Mouse (Mus musculus) cerebellum, adult 9-10 months (tissue): ENCODE data around the gene Nlrc5.

Experiments used
- DNase-seq: peaks from one replicate; pipeline ENCODE4 v3.0.0; 2022

Gene Nlrc5

DNA sequence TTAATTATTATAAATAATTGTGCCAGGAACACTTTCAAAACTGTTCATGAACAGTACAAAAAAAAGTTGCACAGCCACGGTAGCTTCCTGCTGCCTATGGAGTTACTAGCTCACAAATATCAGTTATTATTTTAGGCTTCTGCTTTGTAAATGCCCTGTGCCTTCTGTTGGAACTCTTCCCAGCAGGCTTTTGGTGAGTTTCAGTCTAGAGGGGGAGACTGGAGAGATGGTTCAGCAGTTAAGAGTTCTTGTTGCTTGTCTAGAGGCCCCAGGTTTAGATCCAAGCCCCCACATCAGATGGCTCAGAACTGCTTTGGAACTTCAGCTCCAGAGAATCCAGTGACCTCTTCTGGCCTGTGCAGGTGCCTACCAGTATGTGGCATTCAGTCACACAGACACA, 37.1 kb downstream of the Nlrc5 start:
- no peak for DNase-seq

DNA sequence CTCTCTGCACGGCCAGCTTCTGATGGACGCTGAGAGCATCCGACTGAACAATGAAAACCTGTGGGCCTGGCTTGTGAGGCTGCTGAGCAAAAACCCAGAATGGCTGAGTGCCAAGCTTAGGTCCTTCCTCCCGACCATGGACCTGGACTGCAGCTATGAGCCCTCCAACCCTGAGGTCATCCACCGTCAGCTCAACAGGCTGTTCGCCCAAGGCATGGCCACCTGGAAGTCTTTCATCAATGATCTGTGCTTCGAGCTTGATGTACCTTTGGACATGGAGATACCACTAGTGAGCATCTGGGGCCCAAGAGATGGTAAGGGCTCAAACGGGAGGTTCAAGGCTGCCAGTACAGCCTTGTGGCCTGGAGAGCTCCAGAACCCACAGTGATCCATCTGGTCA, 38.6 kb downstream of the Nlrc5 start:
- DNase-seq: no peak

DNA sequence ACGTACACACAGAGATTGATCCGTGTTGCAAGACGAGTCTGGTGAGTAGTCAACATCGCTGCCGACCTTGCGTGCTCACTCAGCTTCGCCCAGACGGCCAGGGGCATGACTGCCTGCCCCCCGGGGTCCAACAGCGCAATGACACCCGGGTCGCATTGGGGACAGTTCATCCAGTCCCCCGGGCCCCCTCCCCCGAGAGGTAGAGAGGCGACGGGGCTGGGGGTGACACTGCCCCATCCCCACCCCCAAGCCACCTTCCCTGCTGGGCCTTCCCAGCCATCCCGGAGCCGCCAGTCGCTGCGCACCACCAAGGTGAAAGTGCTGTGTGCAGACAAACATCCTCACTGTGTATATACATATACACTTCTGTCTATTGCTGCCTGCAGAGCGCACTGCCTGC, 39.3 kb downstream of the Nlrc5 start:
- DNase-seq: no peak

DNA sequence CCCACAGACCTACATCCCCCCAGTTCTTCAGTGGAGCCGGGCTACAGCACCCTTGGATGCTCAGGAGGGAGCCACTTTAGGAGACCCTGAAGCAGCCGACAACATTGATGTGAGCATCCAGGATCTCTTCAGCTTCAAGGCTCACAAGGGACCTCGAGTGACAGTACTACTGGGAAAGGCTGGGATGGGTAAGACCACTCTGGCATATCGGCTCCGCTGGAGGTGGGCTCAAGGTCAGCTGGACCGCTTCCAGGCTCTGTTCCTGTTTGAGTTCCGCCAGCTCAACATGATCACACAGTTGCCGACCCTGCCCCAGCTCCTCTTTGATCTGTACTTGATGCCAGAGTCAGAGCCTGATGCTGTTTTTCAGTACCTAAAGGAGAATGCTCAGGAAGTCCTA, 41.6 kb downstream of the Nlrc5 start:
- DNase-seq: no peak

DNA sequence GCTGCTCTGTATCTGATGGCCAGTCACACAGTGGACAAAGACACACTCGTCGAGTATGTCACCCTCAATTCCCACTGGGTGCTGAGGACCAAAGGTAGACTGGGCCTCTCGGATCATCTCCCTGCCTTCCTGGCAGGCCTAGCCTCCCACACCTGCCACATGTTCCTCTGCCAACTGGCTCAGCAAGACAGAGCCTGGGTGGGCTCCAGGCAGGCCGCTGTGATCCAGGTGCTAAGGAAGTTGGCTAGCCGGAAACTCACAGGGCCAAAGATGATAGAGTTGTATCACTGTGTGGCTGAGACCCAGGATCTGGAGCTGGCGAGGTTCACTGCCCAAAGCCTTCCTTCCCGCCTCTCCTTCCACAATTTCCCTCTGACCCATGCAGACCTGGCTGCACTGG, 42.7 kb downstream of the Nlrc5 start:
- DNase-seq: no peak

DNA sequence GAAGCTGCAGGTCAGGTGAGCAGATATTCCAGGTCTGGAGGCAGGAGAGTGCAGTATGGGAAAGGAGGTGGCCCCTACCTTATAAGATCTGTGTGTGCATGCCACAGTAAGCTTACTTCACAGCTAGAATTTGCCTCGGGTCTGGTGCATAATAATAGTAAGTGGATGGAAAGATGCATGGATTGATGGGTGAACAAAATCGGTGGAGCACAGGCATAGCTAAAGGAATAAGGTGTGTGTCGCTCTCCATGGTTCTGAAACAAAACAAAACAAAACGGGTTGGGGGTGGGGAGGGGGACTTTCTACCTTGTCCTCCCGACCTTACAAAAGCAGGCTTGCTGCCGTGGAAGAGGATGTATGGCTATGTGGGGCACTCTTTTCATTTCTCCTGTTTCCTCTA, 47.9 kb downstream of the Nlrc5 start:
- no peak for DNase-seq

DNA sequence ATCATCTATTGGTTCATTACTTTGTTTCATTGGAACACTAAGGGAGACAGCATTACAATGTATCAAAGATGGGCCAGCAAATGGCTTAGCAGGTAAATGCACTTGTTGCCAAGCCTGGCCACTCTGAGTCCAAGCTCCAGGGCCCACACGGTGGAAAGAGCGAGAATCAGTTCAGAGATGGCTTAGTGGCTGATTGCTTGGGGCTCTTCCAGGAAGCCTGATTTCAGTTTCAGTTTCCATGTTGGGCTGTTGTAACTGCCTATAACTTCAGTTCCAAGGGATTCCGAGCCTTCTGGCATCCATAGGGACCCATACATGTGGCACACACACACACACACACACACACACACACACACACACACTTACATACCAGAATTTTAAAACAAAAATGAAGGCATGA, 51.1 kb downstream of the Nlrc5 start:
- no peak for DNase-seq

DNA sequence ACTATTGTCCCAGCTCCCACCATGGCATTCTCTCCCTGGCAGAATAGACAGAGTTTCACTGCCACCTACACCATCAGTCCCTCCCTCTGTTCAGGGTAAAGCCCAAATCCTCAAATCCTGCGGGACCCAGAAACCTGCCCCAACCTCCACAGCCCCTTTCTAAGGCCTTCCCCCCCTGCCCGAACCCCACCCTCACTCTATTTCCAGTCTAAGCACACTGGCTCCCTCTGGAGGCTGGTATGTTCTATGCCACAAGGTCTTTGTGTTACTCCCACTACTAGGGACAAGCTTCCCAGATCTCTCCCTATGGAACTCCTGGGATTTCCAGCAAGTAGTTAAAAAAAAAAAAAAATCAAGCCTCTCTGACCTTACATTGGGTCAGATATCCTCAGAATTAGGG, 51.7 kb downstream of the Nlrc5 start:
- no peak for DNase-seq

DNA sequence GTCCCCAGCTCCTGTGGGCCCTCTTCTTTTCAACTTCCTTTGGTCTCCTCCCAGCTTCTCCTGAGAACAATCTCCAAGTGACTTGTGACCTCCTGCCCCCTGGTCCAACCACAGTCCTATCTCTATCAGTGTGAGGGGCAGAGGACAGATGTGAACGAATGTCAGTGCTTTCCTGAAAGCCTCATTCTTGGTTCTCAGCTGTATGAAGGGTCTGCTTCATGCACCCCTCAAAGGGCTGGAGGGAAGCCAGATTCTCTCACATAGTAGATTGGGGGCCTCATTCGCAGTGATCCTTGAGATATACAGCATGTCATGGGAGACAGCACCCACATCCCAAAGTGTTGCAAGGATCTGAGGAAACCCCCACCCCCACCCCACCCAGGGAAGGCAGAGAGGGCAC, 53.9 kb downstream of the Nlrc5 start:
- no peak for DNase-seq

DNA sequence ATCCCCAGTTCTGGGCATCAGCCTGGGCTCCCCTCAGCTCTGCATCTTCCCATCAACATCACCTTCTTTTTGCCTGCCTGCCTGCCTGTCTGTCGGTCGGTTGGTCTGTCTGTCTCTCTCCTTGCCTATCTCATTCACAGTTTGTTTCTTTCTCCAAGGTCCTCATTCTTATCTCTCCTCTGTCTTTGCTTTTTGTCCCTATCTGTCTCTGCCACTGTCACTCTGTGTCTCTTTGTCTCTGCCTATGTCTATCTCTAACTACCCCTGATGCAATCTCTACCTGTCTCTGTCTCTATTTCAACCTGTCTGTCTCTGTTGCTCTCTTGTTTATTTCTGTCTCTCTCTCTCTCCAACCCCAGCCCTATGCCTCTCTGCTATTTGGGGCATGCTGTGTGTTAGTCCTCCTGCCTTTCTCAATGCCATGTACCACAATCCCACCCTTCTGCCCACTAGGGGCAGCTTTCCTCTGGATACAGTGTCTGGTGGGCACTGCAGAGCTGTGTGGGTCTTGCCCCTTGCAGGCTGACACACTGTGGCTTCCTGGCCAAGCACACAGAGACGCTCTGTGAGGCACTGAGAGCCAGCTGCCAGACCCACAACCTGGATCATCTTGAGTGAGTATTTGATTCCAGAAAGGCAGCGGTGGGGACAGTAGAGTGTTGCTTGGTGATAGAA, 55.8 kb downstream of the Nlrc5 start:
- DNase-seq: no peak

DNA sequence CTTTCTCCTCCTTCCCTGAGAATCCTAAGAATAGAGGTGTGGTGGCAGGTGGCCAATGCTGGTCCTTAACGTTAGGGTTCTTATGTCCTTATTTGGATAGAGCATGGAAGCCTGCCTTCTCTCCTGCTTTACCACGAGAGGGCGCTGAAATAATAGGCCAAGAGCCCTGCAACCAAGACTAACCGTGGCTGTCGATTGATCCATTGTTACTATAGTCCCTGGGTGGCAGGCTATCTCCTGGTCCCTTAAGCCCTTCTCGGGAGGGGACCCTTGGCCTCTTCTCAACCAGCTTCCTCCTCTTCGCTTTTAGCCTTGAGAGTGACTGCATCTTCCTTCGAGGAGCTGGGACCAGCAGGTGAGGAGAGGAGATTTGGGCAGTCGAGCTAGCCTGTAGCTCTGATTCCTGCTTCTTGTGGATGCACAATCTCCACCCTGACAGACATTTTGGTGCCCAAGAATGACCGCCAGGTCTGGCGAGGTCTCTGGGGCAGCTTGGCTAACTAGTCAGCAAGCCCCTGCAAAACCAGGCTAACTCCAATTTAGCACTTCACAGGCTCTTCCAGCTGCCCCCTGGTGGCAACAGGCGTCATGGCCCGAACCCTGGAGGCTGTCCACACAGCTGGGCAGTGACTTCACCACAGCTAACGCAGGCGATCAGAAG, 58.0 kb downstream of the Nlrc5 start:
- peak; percentile 53 for DNase-seq

DNA sequence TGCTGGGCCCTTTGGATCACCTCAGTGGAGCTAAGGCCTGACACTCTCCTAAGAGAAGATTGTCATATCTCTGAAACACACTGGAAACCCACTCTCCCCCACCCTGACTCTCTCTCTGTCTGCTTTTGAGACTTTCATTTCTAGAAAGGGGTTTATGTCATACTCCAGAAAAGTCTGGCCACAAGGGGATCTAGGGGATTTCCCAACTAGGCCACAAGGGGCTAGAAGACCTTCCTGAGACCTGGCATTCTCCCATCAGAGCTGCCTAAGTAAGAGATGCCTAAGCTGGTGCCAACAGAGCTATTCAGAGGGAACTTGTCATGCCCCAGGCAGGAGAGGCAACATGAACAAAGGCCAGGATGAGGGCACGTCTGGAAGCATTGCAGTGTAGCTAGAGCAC, 59.1 kb downstream of the Nlrc5 start:
- DNase-seq: no peak

DNA sequence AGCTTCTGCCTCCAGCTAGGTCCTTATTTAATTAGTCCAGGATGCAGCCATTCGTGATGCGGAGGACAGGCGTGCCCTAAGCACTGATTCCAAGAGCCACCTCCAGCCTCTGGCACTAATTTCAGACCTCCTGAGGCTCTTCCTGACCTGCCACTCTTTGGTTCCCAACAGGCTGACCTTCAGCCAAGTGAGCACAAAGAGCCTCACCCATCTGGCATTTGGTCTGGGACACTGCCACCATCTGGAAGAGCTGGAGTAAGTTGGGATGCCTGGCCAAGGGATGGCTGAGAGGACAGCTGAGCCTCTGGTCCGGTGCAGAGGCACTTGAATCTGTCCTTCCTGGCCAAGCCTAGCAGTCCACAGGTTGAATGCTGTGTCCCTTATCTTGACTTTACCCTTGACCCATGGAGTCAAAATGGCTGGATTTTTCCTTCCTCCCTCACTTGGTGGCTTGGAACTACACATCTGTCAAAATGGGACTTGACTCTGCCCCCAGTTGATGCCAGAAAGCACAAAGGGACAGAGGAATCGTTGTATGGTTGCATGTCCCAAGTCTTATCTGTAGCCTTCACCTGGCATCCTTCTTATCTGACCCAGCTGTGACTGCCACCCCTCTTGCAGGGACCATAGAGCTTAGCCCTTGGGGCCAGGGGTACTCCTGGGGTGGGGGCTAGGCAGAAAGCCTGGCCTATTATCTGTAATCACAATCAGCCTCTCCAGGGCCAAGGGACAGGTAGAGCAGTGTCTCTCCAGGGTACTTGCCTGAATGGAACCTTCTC, 81.5 kb downstream of the Nlrc5 start:
- DNase-seq: no peak

DNA sequence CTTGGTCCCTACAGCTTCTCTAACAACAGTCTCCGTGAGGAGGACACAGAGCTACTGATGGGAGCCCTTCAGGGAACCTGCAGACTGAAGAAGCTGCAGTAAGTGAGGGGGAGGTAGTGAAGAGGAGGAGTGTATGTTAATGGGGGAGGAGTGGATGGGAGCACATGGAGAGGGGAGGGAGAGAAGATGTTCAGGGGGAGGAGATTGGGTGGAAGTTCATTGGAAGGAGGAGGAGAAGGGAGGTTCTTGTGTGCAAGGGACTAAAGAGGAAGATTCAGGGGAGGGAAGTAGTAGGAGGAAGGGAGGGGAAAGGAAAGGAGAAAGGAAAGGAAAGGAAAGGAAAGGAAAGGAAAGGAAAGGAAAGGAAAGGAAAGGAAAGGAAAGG, 82.0 kb downstream of the Nlrc5 start:
- no peak for DNase-seq

DNA sequence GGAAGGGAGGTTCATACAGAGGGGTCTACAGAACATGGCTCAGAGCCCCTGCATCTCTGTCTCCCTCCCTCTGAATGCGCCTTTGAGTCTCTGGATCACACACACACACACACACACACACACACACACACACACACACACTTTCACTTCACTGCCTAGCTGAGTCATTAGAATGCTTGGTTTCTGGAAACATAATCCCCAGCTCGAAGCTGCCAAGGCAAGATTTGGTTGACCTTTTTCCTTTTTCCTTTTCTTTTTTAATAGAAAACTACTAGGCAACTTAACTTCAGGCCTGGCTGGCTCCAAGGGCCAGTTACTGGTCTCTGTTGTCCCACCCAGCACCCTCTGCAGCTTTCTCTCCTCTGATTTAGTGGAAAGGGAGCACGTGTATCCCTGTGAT, 82.6 kb downstream of the Nlrc5 start:
- no peak for DNase-seq

DNA sequence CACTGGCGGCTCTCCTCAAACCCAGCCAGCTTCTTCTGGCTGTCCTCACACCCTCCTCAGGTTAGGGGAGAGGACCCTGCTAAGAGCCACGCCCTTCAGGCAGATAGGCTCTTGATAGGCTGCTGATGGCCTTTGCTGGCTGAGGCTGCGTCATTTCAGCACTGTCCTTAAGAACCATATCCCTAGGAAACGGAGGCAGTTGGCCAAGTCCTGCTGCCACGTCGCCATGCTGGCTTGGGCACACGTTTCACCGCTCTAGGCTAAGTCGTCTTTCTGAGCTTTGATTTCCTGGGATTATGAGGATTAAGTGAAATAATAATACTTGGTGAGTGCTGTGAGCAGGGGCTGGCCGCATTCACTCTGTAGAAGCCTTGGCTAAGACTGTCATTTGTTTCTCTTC, 84.2 kb downstream of the Nlrc5 start:
- DNase-seq: no peak

DNA sequence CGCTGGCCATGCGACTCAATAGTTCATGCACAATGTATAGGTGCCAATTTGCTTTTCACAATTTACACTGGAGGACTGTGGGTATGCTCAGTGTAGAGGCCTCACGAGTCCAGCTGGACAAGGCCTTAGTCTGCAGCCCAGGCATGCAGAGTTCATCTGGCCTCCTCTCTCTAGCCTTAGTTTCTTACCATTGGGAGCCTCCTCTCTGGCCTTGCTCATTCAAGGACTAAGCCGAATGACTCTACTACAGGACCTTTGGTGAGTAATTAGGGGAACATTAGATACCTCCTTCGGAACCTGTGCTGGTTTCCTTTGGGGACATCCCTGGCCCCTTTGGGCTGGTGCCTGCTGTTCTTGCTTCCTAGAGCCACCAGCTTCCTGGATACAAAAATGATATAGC, 84.9 kb downstream of the Nlrc5 start:
- no peak for DNase-seq

DNA sequence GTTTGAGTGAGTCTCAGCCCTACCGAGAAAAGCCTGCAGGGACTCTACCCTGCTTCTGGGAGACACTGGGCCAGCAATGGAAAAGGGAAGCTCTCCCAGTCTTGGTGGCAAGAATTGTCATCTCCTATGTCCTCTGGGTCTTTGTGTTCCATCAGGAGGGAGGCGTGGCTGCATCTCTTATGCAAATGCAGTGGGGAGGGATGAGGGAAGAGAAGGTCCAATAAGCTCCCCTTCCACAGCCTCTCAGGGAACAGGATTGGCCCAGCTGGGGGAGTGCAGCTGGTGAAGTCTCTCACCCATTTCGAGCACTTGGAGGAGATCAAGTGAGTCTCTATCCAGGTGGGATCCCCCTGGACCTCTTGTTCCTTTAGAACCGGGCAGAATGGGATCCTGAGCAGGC, 87.3 kb downstream of the Nlrc5 start:
- no peak for DNase-seq

DNA sequence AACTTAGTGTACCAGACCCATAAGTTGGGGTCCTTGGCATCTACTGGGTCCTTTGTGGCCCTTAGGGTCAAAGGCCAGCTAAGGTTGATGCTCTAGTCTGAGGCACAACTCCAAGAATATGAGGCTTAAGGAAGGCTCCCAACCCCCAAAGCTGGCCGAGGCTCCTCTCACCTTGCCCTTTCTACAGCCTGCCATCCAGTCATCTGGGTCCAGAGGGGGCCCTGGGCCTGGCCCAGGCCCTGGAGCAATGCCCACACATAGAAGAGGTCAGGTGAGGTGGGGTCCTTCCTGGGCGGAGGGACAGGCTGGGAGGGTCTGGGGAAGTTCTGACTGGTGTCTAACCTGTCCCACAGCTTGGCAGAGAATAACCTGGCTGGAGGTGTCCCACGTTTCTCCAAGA, 88.3 kb downstream of the Nlrc5 start:
- DNase-seq: no peak

DNA sequence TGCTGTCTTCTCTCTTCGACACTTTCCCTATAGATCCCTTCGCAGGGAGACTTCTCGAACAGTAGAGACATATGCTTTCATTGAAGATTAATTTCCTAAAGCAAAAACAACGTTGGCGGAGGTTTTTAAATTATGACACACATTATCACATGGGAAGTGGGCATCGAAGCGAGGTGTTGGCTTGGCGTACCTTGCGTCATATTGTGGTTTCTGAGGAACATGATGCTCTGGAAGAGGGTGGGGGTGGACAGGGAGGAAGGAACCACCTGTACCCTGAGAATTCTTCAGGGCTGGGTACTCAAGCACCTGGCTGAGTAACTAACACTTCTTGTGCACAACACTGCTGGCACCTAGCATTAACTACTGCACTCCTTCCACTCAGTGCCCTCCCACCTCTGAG, 90.4 kb downstream of the Nlrc5 start:
- DNase-seq: no peak

DNA sequence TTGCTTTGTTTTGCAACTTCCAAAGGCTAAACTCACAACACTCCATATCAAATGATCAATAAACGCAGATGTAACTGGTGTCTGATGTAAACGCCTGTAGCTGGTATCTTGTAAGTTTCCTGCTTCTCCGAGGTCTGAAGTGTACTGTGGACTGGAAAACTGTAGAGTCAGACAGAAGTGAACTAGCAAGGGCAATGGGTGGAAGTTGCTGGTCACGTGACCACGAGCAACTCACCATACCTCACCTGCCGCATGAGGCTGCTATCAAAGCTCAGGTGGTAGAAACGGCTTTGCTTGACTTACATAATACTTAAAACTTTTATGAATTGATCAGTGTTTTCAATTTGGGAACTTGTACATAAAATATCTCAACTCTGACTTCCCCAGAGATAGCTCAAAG, 93.0 kb downstream of the Nlrc5 start:
- no peak for DNase-seq

DNA sequence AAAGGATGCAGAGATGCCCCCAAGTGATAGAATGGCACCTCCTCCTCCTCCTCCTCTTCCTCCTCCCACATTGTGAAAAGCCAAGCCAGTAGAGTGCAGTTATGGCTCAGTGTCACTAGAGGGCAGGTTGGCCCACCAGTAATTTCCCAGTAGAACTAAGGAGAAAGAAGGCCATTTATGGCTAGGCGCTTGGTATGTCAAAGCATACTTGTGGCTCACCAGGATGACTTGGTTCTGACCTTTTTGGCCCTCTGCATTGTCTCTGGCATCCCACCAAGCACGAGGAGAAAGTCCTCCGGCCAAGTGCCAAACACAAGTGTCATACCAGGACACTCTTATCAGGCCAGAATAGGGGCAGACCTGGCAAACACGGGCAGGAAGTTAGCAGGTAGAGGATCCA, 94.1 kb downstream of the Nlrc5 start:
- DNase-seq: peak; percentile 33

DNA sequence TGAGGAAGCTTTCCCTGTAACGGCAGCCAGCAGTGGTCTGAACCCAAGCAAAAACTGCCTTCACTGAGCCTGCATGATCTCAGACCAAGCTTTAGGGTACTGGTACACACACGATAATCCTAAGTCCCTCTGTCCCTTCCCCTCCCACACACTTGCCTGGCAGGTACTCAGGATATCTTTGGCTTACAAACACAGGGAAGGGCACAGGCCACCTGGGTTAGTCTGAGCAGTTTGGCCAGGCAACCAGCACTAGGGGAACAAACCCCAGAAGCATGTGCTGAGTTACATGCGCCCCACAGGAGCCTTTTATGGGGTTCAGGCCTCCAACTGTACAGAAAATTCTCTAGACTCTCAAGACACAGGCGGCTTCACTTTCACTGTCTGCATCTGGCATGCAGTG, 95.7 kb downstream of the Nlrc5 start:
- DNase-seq: no peak

DNA sequence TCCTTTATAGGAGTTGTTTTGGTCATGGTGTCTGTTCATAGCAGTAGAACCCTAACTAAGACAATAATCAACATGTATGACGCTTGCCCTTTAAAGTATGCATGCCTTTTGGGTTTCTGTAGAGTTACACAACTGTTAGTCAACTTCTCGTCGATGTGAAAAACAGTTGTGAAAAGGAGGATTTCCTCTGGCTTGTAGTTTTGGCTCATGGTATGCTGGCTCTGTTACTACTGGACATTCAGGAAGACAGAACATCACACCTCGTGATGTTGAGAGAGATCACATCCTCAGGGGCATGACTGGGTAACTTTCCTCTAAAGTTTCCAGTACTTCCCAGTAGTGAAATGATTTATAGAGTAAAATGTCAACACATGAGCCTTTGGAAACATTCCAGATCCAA, 96.5 kb downstream of the Nlrc5 start:
- DNase-seq: no peak

DNA sequence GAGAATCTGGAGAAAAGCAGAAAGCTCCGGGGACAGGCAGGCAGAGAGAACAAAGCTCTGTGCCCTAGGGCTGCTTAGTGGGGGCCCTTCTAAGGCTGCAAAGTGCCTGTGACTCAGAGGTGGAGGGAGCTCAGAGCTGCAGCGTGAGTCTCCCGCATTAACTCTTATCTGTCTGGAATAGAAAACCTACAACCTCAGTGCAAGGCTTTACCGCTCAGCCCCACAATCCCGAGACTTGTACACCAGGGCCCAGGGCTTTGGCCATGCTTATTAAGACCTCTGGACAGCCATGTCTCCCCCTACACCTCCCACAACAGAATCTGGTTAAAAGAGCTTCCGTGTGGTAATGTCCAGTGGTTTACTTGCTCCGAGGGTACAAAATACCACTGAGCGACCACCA, 97.8 kb downstream of the Nlrc5 start:
- no peak for DNase-seq
